Mouse (Mus musculus) heart, postnatal 4 days (tissue): Measurements from ENCODE around the gene Mllt3. TPM values are rescaled to one million over a fixed set of nuclear protein-coding genes. Genes with fewer than 3 reads are reported as not detected.
"Not testable (repeated sequence)": the region's sequence is repeated elsewhere in the genome, so short reads cannot be mapped to it uniquely, and the experiment has no call there.

Source experiments
- DNase-seq: peaks from one replicate; pipeline ENCODE4 v3.0.0; 2021
- total RNA-seq, 2 experiments: library from RNA; stranded (reverse); gene quantifications; 2 replicates each; pipeline ENCODE4 v1.2.3; 2021

Gene Mllt3
- total RNA-seq, 2 experiments from 2014 or later: 14.0 to 17.7 TPM

DNA sequence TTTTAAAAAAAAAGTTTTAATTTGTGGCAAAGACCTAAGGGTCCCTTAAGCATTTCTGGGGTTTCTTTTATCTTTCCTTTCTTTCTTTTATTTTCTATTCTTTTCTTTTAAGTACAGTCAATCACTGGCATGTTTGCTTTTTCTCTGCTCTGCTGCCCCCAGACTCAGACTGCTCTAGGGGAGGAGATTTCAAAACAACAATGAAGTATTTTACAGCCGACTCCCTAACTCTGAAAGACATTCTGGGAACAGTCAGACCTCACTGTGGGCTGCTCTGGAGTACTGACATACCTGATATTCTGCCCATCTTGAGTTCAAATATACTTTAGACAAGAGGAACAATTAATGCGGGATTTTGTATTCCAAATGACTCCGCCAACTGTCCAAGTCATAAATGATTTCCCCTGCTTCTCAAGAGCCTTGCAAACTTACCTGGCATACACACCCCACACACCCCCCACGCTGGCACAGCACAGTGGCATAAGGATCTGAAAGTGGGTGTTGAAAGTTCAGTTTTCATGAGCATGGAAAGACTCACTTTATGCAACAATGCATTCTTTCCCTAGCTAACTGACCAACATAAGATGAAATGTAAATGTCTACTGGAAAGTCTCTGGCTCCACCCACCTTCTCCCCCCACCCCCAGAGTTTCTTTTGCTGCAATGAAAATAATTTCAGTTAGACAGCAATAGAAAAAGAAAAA is 21.1 kb downstream of the Mllt3 start:
- DNase-seq: no peak

DNA sequence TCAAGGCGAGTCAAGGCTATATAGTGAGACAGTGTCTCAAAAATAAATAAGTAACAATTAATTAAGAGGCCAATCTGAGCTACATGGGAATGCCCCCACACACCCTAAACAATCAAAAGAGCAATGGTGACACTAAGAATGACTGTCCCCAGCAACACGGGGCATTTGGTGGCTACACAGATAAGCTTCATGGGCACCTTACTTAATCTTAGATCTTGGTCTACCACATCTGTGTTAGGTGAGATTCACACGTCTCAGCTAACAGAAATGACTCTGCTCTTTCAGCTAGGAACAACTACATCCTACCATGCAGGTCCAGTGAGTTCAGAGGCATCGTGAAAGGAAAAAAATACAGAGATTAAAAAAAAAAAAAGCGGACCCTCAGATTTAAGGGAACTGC is 22.7 kb downstream of the Mllt3 start:
- no peak for DNase-seq

- no peak for DNase-seq
These were observed 27.4 kb downstream of the Mllt3 start for GRCm38 (mm10) chr4:88005801-88006200.

GRCm38 (mm10) chr4:88003159-88003948 is 29.8 kb downstream of the Mllt3 start:
- DNase-seq: no peak

- no peak for DNase-seq
These were observed 41.5 kb downstream of the Mllt3 start for GRCm38 (mm10) chr4:87991710-87992109.

DNA sequence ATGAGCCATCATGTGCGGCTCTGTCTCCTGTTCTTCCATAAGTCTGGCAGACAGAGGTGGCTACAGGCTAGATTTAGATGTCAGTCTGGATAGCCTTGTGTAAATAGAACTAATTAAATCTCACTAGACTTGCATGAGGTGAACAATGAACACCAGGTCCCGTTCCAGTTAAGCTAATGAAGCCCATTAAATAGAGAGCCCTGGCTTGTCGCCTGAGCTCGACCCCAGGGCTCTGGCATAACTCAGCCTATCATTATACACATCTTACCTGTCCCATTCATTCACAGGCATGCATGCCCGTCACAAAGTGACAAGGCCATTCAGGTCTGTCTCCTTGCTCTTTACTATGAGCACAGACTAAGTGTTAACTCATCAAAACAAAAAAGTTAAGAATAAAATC is 42.2 kb downstream of the Mllt3 start:
- DNase-seq: no peak

DNA sequence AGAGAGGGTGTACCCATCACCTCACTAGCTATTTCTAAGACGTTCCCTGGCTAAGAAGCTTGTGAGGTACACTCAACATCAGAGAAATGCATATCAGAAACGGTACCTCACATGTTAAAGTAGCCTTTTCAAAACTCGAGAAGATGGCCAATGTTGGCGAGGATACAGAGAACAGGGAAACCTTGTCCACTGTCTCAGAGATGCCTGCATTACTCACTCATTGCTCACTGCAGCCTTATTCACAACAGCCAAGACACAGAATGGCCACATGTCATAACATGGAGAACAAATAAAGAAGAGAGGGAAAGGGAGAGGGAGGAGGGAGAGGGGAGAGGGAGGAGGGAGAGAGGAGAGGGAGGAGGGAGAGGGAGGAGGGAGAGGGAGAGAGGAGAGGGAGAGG is 47.9 kb downstream of the Mllt3 start:
- no peak for DNase-seq

- DNase-seq: peak; percentile 10
These were observed 48.6 kb downstream of the Mllt3 start for GRCm38 (mm10) chr4:87984589-87984988.

DNA sequence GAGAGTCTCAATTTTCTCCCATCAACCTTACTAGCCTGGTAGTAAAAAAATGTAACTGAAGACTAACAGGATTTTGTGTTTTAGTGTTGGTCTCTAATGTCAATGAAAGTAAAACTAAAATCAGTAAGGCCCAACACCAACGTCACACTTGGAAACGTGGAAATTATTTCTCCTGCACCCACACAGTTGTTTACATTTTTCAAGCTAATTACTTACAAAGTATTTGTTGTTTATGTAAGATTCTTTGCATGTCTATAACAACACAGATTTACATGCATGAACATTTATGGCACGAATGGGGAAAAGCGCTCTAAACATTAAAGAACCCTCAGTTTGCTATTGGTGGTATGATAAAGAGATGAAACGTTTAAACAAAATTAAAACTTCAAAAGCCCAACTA is 49.1 kb downstream of the Mllt3 start:
- no peak for DNase-seq

GRCm38 (mm10) chr4:87982578-87982977 is 50.6 kb downstream of the Mllt3 start:
- no peak for DNase-seq

DNA sequence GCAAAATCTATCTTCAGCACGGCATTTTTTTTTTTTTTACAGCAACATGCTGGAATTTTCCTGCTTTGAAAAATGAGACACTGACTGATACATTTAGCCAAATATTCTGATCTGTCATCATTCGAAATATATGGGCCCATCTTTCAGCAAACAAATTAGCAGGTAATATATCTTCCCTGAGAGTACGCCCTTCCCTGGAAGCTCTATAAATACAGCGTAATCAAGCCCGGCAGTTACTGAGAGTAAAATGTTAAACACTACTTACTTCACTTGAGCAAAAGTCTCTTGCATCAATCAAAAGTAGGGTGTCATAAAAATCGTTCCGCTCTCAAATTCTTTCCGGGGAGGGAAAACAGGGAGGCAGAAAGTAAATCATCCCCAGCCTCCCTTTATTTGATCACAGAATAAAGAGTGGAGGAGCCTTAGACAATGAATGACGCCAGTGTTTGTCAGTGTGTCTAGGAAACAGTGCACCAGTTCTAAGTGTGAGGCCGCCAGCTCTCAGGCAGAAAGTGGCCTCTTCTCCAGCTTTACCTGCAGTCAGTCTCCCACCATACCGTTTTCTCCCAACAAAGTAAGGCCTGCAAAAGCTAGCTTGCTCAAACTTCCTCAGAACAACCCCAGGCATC is 55.2 kb downstream of the Mllt3 start:
- no peak for DNase-seq

DNA sequence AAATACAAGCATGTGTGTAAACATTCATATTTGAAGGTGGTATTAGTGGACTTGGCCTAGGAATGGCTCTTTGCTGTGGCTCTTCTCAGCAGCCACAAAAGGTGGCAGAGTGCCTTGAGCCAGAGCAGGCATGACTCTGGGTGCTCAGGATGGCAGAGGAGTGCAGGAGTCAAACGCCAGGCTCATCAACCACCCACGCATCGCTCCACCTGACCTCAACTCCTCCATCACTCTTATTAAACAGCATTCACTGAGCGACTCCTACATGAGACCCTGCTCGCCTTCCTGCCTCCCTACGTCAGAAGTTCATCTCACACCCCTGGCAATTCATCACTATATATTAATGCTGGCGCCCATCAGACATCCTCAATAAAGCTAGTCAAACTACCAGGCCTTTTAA is 67.3 kb downstream of the Mllt3 start:
- DNase-seq: no peak

DNA sequence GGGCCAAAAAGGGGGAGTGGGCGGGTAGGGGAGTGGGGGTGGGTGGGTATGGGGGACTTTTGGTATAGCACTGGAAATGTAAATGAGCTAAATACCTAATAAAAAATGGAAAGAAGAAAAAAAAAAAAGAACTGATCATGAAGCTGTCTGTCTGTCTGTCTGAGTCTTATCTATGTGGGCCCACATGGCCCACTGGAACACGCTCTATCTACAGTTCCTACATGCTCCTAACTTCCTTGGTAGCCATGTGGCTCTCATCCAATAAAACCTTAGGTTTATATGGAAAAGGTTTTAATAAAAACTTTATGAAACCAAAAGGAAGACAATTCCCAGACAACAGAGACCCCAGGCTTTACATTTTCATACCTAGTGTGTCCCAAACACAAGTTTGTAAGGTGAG is 68.3 kb downstream of the Mllt3 start:
- DNase-seq: not testable (repeated sequence)

DNA sequence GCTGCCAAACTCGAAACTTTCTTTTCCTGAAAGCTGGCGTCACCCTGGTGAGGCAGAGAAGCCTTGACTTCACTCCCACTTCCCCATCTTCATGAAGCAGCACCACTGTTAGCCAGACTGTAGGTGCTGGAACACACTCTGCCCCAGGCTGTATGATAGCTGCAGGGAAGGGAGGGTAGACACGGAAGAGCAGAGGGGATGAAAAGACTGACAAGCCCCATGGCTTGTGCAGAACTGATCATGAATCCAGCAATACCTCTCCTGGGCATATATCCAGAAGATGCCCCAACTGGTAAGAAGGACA is 69.4 kb downstream of the Mllt3 start:
- no peak for DNase-seq

DNA sequence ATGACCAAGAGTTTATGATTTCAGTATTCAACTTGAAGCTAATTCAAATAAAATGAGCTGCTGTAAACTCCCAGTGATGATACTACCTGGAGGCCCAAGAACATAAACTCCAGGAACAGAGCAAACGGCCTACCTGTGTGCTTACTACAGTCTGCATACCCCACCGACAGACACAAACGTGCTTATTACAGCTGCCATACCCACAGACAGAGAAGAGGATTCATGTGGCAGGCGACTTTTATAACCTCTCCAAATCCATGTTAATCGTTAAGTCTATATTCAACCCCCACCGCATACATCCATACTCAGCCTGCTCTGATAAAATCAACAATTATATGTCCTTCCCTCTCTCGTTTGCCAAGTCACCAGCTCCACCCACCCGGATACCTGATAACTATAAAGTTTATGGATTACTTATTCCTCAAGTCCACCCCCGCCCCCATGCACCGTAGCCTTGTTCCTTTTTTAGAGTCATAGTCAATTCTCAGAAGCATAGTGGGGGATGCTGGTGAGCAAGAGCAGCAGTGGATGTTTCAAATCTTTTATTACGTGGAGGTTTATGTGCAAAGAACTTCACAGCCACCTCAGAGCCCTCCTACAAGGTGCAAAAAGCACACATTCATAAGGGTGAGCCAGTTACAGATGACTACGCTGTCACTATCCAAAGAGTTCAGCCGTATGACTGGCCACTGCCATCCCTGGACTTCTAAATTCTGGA is 70.0 kb downstream of the Mllt3 start:
- DNase-seq: no peak

GRCm38 (mm10) chr4:87961872-87962271 is 71.3 kb downstream of the Mllt3 start:
- no peak for DNase-seq

- no peak for DNase-seq
These were observed 75.3 kb downstream of the Mllt3 start for GRCm38 (mm10) chr4:87957852-87958251.

GRCm38 (mm10) chr4:87957198-87957597 is 76.0 kb downstream of the Mllt3 start:
- no peak for DNase-seq

DNA sequence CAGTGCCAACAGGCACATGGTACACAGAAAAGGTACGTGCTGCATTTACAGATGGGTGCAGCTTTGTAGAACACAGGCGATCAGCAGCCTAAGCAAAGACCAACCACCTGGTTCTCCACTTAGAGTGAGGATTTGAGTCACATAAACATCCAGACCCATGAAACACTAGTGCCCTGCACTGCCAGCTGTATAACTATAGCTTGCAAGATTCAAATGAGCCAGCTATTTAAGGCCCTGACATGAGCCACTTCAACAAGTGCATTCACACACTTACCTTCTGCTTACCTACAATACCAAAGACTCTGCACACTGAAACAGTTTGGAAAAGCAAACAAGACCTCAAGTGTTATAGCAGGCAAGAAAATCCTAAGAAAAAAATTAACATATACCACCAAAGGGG is 78.0 kb downstream of the Mllt3 start:
- no peak for DNase-seq

DNA sequence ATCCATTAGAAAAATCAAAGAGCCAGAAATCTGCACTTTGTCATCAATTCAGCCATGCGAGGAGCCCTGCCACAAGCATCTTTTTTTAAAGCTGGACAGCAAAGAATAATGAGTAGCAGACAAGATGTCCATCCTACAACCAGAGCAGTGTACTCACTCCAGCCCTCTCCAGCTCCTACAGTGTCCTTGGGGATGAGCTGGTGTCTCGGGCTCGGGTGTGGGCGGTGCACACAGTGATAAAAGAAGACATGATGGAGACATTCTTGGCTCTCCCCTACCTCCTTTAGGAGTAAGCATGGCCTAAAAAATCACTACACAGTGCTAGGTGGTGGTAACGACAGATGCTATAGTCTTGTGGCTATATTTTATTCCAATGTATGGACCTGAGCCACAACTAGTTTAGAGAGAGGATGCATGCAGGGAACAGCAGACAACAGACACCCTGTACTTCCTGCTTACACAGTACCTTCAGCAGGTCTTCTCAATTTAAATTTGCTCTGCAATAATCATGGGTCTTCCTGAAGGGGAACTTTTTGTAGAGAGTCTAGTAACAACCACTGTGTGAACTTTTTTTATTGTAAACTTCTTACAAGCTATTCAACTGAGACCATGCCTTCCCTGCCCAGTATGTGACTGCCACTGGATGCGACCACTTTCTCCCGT is 78.6 kb downstream of the Mllt3 start:
- no peak for DNase-seq

DNA sequence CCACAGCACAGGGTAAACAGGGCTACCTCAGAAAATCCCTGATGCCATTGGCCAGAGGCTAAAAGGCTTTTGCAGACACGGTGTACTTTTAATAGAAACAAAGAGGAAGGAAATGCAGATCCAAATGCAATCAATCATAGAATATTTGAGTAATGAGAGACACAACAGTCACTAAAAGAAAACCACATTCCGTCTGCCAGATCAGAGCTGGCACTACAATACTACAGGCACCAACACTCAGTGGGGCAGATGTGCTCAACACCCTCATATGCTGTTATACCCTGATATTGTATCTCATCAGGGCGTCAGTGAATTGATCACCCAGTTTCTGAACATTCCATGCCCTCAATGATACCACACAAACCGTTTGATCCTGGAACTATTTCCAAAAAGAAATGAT is 79.4 kb downstream of the Mllt3 start:
- no peak for DNase-seq

GRCm38 (mm10) chr4:87953268-87953667 is 79.9 kb downstream of the Mllt3 start:
- DNase-seq: no peak

GRCm38 (mm10) chr4:87949451-87949850 is 83.7 kb downstream of the Mllt3 start:
- no peak for DNase-seq
